Mouse (Mus musculus) gastrocnemius, postnatal 4 days (tissue): Measurements from ENCODE around the gene Efcab11. TPM values are rescaled to one million over a fixed set of nuclear protein-coding genes. Genes with fewer than 3 reads are reported as not detected.

ENCODE experiments used
- DNase-seq, 2 experiments: peaks; one replicate each; pipeline ENCODE4 v3.0.0; 2021 to 2022; ENCODE audit warnings: low spot score in 2 of 2, mixed read lengths in 2 of 2
- total RNA-seq, 2 experiments: library from RNA; stranded (reverse); gene quantifications; 2 replicates each; pipeline ENCODE4 v1.2.3; 2021

The Efcab11 gene
- total RNA-seq, 2 experiments from 2014 or later = 1.4 to 1.9 TPM

DNA sequence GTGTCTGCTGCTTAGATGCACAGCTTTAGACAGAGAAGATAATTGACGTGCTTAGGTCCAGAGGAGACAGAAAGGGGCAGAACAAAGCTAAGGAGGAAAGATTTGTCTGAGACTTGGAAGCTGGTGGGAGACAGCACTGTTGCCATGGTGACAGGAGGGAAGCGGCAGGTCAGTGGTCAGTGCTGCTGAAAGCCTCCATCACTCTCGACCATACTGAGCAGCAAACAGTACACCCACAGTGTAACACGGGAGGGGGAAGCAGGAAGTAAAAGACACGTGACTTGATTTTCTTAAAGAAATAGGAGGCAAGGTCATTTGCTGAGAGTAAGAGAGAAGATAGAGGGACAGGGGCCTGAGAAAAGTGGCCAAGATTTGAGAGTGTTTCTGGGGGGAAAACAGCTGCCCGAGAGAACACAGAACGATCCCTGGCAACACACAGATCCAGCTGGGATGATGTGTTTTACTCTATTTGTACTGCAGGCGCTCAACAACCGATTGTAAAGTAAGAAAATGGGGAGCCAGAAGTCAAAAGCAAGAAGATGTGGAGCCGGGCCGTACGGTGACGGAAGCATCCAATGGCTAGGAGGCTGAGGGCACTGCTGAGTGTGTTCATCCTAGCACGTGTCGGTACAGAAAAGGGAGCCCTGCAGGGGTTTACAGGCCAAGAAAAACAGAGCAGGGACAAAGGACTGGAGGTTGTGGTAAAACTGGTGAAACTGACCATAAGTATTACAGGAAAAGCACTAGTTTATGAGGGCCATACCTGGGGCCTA is 126.3 kb downstream of the Efcab11 start:
- no peak for DNase-seq

DNA sequence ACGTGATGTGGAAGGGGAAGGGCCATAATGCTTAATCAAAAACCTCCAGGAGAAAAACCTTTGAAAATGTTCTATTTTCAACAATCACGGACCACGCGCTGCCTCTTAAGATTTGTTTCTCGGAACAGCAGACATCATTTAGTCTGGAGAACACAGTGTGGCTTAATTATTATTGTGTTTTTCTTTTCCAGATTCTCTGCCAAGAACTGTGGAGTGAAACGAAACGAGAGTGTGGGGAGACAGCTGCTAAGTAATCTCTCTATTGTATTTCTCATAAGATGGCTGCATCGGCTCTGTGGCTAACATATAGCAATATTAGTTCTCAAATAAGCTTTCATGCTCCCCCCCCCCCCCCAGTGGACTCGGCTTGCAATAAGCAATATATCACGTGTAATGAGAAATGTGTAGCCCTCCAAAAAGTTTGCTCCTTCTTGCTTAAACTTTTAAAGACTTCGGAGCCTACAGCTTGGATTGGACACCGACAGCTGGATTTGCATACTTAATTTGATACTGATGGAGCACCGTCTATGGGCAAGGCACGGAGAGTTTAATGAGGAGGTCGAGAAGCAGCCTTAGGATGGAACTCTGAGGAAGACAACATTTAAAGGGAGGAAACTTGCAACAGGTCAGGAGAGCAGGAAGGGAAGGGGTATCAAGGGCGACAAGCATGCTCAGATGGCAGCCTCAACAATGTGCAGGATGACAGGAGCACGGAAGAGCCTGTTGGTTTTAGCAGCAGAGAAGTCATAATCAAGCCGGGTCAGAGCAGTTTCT is 127.1 kb downstream of the Efcab11 start:
- no peak for DNase-seq

- no peak for DNase-seq
Observed at GRCm38 (mm10) chr12:99756213-99756612, 128.0 kb downstream of the Efcab11 start.

GRCm38 (mm10) chr12:99752986-99753385 is 131.3 kb downstream of the Efcab11 start:
- DNase-seq = no peak

DNA sequence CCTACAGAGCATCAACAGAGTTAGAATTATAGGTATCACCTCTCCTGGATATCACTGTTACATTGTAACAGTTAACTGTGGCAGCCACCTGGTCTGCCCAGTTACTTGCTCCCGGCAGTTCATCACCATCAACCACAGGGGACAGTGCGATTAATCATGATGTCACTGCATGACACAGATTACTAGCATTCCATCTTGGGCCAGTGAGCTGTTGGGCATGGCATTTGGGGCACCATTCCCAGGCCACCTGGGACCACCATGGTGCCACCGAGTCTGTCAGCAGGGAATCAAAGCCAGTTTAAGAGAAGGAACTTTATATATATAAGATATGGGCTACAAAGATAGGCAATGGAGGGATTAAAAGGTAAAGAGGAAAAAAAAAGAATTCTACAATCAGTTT is 134.8 kb downstream of the Efcab11 start:
- DNase-seq = no peak

GRCm38 (mm10) chr12:99741631-99742030 is 142.6 kb downstream of the Efcab11 start:
- no peak for DNase-seq

- no peak for DNase-seq
Observed at GRCm38 (mm10) chr12:99739211-99739610, 145.0 kb downstream of the Efcab11 start.

DNA sequence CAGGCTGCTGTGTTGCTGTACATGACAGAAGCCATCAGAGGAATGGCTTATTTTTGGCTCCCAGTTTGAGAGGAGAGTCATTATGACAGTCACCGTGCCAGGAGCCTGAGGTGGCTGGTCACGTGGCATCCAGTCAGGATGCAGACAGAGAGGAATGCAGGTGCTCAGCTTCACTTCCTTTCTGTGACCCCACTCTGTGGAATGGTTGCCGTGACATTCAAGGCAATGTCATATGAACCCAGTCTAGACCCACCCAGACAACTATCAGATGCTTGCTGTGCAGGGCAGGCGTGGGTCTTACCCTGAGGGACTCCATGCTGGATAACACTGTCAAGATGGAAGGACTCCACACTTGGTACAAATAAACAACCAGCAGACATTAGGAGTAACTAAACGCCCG is 146.0 kb downstream of the Efcab11 start:
- DNase-seq = no peak

DNA sequence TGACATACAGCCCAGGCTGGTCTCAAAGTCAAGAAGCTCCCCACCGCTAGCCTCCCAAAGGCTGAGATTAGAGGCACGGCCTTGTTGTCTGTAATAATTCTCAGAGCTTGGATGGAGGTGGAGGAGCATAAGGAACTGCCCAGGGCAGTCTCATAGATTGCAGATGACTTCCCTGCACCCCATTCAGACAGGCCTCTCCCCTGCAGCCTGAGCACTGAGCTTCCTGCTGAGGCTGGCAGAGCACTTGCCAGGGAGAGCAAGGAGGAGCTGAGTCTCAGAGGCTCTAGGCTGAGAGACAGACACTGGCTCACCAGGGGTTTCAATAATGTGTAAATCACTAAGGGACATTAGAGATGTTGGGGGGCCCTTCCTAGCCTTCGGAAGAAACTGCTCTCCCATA is 147.3 kb downstream of the Efcab11 start:
- no peak for DNase-seq

DNA sequence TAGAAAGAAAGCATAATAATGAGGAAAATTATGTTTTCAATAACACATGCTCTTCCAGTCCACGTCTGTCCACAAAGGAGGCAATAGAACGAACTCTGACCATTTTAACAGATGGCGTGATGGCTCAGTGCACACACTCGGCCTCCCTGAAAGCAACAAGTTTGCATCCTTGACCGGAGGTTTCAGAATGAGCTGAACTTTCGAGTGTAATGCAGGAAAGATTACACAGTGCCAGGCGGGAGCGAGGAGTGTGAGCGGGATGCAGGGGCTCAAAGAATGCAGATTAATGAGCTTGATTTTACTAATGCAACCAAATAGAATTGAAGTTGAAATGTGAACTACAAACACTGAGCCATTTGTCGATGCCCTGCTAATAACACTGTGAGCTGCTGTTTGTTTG is 149.1 kb downstream of the Efcab11 start:
- DNase-seq = no peak

DNA sequence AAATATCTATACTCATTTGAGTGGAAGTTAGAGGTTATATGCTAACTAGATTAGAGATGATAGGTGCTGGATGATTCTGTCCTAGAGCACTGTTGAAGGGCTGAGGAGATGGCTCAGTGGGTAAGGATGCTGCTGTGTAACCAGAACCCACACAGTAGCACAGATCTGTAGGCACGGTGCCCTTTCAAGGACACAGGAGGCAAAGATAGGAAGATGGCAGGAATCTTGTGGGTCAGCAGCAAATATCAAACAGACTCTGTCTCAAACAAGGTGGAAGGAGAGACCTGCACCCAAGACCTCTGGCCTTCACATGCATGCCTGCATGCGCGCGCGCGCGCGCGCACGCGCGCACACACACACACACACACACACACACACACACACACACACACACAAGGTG is 160.0 kb downstream of the Efcab11 start:
- DNase-seq = no peak

DNA sequence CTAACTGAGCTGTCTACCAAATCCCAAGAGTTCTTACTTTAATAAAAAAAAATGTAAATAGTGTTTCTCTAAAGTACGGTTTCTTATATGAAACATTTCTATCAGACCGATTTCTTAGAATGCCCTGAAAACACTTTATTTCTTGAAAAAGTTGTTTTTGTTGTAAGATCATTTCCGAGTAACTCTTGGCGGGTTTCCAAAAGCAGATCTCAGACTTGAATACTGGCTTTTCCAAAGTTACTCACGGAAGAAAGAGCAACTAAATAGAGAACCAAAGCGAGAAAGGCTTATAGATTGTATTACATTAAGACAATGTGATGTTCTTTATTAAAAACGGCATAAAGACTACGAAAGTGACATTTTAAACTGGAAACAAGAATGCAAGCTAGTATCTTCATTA is 160.4 kb downstream of the Efcab11 start:
- no peak for DNase-seq

- DNase-seq = no peak
Observed at GRCm38 (mm10) chr12:99721318-99721717, 162.9 kb downstream of the Efcab11 start.

DNA sequence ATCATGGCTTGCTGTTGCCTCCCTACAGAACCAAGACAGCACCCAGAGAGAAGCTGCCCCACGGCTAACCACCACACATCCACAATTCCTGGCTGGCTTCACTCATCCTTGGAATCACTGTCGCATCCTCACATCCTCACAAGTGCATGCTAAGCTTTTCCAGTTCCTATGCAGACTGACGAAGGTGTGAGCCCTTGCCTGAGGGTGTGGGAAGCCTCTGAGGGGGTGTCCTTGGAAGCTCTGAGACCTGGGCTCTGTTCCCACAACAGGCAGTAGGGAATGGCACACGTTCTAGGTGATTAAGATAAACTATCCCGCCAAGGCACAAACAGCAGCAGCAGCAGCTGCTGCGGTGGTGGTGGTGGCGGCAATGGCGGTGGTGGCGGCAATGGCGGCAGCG is 164.5 kb downstream of the Efcab11 start:
- no peak for DNase-seq

- no peak for DNase-seq
Observed at GRCm38 (mm10) chr12:99718161-99718560, 166.1 kb downstream of the Efcab11 start.

DNA sequence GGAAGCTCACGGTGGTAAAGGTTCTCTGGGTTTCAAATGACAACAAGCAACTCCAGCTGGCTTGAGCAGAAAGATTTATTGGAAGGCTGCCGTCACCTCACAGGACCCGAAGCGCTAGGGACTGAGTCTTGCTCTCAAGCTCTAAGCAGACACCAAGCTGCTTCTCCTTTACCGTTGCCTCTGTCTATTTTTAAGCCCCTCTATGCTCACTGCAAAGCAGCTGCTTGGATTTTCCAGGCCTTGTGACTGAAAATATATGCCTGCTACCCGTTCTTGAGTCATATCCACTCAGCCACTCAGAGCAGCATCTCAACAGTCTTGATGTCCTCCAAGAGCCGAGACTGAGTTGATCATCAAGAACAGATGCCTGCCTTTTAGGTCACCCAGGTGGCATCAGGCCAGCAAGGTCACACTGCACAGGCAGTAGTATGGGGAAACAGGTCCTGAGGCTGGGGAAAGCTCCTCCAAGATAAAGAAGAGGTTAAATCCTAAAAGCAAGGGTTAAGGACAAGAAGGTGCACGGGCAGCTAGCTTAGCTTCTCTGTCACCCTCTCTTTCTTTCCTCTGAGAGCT is 168.1 kb downstream of the Efcab11 start:
- DNase-seq = peak in 1 of 2 experiments; percentile 50

- no peak for DNase-seq
Observed at GRCm38 (mm10) chr12:99715129-99716037, 168.9 kb downstream of the Efcab11 start.

DNA sequence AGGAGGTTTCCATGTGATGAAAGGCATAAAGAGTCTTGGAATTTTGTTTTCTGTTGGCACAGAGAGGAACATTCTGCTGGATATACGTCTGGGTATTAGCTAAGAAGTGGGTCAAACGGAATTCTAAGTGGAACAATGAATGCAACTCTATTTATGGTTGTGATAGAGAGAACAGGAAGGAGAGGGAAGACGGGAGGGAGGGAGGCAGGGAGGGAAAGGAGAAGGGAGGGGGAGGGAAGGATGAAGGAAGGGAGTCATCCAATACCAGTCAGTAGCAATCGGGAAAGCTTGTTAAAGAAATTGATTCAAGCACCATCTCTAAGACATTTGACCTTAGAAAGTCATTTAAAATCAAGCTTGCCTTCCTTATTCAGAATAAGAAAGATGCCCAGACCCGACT is 172.0 kb downstream of the Efcab11 start:
- DNase-seq = no peak

- no peak for DNase-seq
Observed at GRCm38 (mm10) chr12:99702248-99702647, 182.0 kb downstream of the Efcab11 start.

DNA sequence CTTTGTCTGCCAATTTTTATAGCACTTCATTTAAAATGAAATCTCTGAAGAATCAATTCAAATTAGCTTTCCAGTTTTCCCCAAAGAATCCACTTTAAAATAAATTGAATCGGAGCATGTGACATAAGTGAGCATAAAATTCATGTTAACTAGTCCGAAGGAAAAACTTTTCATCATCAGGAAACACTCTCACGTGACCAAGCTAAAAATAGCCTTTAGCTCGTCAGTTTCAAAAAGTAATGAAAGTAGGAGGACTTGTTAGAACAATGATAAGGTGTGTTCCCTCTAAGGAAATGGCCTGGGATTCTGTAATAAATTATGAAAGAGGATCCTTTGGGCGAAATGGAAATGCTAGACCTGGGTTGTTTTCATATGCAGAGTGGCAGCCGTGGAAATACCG is 183.9 kb downstream of the Efcab11 start:
- DNase-seq = no peak

DNA sequence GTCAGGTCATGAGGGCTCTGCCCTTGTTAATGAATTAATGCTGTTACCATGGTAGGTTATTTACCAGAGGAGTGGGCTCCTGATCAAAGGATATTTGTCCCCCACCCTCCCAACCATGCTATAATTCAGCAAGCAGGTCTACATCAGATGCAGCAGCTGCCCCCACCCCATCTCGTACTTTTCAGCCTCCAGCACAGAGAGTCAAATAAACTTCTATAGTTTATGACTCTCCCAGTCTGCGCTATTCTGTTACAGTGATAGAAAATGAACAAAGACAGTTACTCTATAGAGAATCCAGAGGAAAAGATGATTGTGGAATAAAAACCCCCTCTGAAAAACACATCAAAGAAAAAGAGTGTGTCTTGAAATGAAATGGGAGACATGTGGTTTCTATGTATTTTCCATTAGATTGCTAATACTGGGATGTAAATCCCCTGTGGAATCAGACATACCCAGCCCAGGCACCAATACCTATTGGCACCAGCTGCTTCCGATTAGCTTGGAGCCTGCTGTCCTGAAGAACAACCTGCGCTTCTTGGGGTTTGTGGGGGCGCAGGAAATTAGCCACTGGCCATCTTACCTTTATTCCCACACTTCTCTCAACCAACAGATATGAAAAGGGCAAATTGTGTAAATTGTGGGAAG is 184.7 kb downstream of the Efcab11 start:
- DNase-seq = no peak
